Mouse (Mus musculus) right cerebral cortex, postnatal 4 days (tissue): ENCODE measurements around the gene Slit3.

Source experiments
- DNase-seq: peaks from one replicate; pipeline ENCODE4 v3.0.0-alpha.2; 2022

Slit3 gene

DNA sequence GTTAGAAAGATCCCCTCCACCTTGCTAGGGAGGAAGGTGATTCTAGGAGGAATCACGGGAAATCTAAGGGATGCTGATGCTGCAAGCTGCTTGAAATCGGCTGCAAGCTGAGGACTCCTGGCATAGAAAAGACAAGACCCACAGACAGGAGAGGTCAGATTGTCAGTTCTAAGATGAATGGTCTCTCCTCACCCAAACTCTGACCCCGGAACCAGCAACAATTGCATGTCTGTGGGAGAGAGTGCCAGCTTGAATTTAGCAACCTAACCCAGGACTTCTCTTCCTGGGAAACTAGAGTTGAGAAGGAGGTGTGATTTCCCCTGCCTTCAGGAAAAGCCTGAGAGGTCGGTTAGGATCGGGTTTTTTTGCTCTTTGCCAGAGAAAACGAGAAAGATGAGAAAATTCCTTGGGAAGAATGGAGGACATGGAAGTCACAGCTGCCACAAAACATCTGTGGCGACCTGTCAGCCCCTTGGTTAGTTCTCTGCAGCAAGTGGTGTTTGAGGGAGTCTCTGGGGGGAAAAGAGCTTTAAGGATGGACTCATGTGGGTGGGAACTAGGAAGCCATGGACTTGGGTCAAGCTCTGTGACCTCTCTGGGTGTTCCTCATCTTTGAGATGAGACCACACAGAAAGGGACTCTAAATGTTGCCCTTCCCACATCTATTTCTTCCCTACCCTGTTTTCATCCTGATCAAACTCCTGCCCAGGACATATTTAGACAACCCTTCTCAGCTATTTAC, 425.2 kb downstream of the Slit3 start:
- no peak for DNase-seq

- DNase-seq = no peak
These were observed 429.0 kb downstream of the Slit3 start for GRCm38 (mm10) chr11:35550036-35550435.

DNA sequence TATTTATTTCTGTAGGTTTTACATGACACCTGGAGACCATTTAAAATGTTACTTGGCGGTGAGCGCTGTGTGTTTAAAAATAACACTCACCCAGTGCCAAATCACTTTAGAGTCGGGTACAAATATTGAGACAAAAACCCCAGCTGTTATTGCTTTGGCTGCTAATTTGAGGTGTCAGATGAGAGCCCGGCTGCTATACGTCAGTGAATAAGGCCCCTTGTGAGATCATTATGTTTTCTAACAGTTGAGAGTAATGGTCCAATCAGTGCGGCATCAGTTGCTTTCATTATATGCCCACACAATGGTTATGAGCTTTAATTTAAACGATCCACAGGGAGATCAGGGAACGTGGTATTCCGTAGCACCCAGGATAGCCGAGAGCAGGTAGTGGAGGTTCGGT, 435.2 kb downstream of the Slit3 start:
- no peak for DNase-seq

DNA sequence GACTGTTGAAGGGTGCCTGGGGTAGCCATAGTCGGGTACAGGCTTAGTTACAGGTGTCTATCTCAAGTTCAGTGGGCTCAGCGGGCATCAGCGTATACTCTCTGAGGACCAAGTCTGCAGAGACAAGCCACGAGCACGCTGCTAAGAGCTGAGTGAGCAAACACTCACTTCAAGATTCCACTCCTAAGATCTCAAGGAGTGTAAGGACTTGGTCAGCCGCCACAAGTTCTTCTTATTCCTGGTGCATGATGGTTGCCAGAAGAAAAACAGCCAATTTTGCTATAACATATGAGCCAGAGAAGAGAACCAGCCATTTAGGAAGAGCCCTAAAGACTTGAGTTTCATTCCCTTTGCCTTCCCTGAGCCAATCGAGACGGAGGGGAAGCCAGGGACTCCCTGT, 436.5 kb downstream of the Slit3 start:
- no peak for DNase-seq

DNA sequence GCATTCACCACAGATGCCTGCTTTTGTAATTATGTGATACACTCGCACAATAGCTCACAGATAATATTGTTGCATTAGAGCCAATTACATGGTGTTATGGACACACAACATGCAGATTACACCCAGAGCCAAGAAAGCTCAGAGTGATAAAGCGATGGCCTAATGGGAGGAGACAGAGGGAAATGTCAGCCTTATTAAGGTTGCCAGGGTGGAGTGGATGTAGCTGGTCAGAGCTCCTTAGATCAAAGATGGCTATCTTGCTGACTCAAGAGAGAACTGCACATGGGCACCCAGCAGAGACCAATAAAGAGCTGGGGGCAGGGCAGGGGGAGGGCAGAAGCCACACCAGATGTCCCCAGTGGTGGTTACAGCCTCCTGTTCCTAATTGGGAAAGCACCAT, 437.3 kb downstream of the Slit3 start:
- DNase-seq = no peak

GRCm38 (mm10) chr11:35559386-35559785, 438.4 kb downstream of the Slit3 start:
- no peak for DNase-seq

- no peak for DNase-seq
These were observed 440.7 kb downstream of the Slit3 start for GRCm38 (mm10) chr11:35561760-35562159.

DNA sequence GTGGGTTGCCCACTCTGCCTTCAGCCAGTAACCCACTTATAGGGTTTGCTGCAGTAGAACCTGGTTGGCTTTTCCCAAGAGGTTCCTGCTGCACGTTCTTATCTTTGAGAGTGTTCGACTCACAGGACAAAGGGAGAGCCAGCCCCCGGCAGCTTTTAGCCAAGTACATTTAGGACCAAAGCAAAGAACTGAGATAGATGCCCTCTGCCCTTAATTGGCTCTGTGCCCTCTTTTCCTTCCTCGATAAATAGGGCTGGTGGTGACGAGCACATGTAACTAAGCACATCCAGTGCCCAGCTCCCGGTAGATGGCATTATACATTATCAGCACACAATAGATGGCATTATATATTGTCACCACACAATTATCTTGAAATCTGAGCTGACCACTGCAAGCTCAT, 444.3 kb downstream of the Slit3 start:
- no peak for DNase-seq

- no peak for DNase-seq
These were observed 445.7 kb downstream of the Slit3 start for GRCm38 (mm10) chr11:35566686-35567085.

GRCm38 (mm10) chr11:35569126-35569916, 448.3 kb downstream of the Slit3 start:
- no peak for DNase-seq

- DNase-seq = no peak
These were observed 448.9 kb downstream of the Slit3 start for GRCm38 (mm10) chr11:35569957-35570356.

GRCm38 (mm10) chr11:35571910-35572309, 450.9 kb downstream of the Slit3 start:
- DNase-seq = no peak

GRCm38 (mm10) chr11:35578796-35579195, 457.8 kb downstream of the Slit3 start:
- DNase-seq = no peak

- DNase-seq = no peak
These were observed 461.6 kb downstream of the Slit3 start for GRCm38 (mm10) chr11:35582591-35582990.

GRCm38 (mm10) chr11:35583633-35584032, 462.6 kb downstream of the Slit3 start:
- no peak for DNase-seq

DNA sequence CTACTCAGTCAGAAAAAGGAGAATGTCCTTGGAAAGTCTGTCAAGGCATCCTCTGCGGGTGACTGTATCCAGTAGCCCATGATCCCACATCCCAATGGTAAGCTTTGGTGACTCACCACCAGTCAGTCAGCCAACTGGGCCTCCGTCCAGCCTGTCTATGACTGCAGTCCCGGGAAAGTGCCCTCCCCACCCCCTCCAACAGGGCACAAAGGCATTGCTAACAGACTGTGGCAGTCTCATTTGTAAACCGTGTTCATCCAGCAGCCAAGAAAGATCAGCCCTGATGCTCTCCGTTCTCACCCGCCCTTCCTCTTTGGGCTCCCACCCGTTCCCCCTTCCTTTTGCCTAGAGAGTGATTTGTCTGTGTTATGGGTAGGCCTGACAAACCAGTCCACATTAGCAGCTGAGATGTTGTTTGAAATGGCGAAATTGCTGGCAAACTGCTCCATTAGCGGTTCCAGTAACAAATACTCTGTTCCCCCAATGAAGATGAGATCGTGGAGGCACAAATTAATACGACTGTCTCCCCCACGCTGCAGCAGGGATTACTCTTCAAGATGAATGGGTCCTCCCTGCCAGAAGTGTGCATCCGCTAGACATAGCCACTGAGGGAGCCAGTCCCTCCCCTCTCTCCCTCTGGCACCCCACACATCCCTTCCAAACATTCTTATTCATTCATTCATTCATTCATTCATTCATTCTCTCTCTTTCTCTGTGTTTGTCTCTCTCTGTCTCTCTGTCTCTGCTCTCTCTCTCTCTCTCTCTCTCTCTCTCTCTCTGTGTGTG, 466.3 kb downstream of the Slit3 start:
- DNase-seq = peak; percentile 79

DNA sequence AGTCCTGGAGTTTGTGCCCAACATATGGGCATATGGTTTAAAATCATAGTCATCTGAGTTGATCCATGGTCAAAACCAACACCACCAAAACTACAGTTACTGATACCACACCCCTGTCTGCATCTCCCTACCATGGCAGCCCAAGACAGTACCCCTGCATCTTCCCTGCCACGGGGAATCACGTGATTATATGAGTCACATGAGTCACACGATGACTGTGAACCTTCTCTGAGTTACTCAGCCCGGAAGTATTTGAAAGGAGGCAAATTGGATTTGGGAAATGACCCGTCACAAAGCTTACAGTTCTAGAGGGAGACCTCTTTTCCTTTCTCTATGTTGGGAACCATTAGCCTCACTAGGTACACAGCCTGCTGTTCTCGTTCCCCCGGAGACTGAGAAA, 468.9 kb downstream of the Slit3 start:
- no peak for DNase-seq

DNA sequence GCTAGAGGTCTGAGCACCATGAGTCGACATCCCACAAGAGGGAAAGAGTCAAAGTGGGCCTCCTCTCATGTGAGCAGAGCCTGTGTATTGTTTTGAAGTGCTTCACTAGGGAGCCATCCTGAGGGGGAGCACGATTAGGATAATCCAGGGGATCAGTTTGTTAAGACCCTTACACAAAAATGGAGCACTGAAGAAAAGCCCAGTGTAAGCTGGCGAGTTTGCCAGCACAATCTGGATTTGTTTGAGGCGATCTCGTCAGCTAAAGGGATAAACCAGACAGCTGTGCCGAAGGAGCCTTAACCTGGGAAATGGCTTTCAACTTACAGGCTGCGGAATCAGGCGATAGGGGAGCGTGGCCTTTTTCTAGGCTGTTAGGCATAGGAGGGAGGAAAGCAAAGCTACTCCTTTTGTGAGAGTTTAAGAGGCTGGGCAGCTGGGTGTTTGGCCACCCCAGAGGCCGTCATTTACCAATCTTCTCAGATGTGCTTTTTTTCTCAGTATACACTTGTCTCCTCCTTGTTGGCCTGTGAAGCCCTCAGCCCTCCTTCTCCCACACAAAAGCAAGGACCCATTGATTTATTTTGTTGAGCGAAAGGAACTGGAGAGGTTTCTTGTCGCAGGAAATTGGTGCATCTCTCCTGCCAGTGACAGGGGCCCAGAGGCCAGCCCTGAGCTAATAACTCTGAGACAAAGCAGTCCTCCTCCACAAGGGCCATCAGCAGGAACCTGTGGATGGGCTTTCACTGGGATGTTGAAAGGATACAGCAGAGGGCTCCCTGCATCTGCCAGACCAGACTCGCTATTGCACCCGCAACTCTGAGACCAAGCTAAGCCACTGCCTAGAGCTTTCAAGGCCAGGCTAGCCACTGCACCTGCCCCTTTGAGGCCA, 472.4 kb downstream of the Slit3 start:
- DNase-seq = no peak

DNA sequence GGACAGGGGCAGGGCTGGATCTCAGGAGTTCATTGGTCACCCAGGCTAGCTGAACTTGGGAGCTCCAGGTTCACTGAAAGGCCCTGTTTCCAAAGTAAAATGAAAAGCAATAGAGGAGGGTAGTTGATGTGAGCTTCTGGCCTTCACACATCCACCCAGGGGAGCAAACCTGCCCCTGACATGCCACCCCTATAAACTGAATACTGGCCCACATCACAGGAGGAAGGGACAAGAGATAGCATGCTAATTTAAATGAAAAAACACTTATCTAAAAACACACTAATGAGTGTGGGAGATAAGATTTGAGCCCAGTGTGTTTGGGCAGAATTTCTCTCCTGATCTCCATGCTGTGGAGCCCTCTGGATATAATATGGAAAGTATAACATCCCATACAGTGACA, 475.0 kb downstream of the Slit3 start:
- no peak for DNase-seq

GRCm38 (mm10) chr11:35597882-35598281, 476.9 kb downstream of the Slit3 start:
- no peak for DNase-seq

- DNase-seq = no peak
These were observed 477.7 kb downstream of the Slit3 start for GRCm38 (mm10) chr11:35598732-35599131.

- DNase-seq = no peak
These were observed 480.7 kb downstream of the Slit3 start for GRCm38 (mm10) chr11:35601652-35602240.
